In genomic region chr8:94645202-94645601, GRCm38 (mm10) we compare ENCODE assay signal across 28 mouse cellular contexts. TPM values are rescaled to one million over a fixed set of nuclear protein-coding genes. Genes with fewer than 3 reads are reported as not detected.
"Had no signal": no experiment of that assay in that cellular context is flagged by ENCODE, and none has a peak within 500 bp of the region (broad histone marks: within the 10 kb centered on the region; RNA-seq: fewer than 3 reads in every experiment).

No protein-coding gene starts in this region.

- H3K27ac ChIP-seq: embryonic facial prominence, embryonic 10.5 days; embryonic facial prominence, embryonic 12.5 days; embryonic facial prominence, embryonic 13.5 days; embryonic facial prominence, embryonic 15.5 days; forebrain, embryonic 10.5 days; forebrain, embryonic 12.5 days; forebrain, embryonic 13.5 days; forebrain, embryonic 15.5 days; gastrocnemius, adult 2 months; heart, adult 2 months had no signal

- H3K9me3 ChIP-seq: embryonic facial prominence, embryonic 10.5 days; embryonic facial prominence, embryonic 12.5 days; embryonic facial prominence, embryonic 13.5 days; embryonic facial prominence, embryonic 15.5 days; forebrain, embryonic 10.5 days; forebrain, embryonic 12.5 days; forebrain, embryonic 13.5 days; forebrain, embryonic 15.5 days had no signal

- H3K4me3 ChIP-seq: embryonic facial prominence, embryonic 10.5 days; embryonic facial prominence, embryonic 12.5 days; embryonic facial prominence, embryonic 13.5 days; embryonic facial prominence, embryonic 15.5 days; erythroblast, embryonic 14.5 days; forebrain, embryonic 10.5 days; forebrain, embryonic 12.5 days; forebrain, embryonic 13.5 days; forebrain, embryonic 15.5 days; gastrocnemius, adult 2 months; heart, adult 2 months had no signal

- H3K27me3 ChIP-seq: embryonic facial prominence, embryonic 12.5 days; embryonic facial prominence, embryonic 13.5 days; embryonic facial prominence, embryonic 15.5 days; forebrain, embryonic 12.5 days; forebrain, embryonic 13.5 days; forebrain, embryonic 15.5 days had no signal

- DNase-seq: cerebellum, adult 9-11 months; cerebellum, postnatal 10 days; cerebellum, postnatal 14 days; cerebellum, postnatal 25 days; cerebellum, postnatal 36 days; embryo, embryonic 11 days; forebrain, postnatal 0 days; gastrocnemius, adult 2 months; gastrocnemius, postnatal 10 days; gastrocnemius, postnatal 14 days; gastrocnemius, postnatal 25 days; gastrocnemius, postnatal 36 days; heart, adult 11 months; heart, adult 18-20 months; heart, adult 2 months had no signal

- H3K4me1 ChIP-seq: embryonic facial prominence, embryonic 10.5 days; embryonic facial prominence, embryonic 12.5 days; embryonic facial prominence, embryonic 13.5 days; embryonic facial prominence, embryonic 15.5 days; forebrain, embryonic 12.5 days; forebrain, embryonic 13.5 days; forebrain, embryonic 15.5 days had no signal

- ATAC-seq: forebrain, embryonic 13.5 days; forebrain, embryonic 14.5 days; forebrain, embryonic 15.5 days; forebrain, embryonic 16.5 days; forebrain, postnatal 0 days had no signal

- H3K9ac ChIP-seq: embryonic facial prominence, embryonic 12.5 days; embryonic facial prominence, embryonic 13.5 days; embryonic facial prominence, embryonic 15.5 days; forebrain, embryonic 12.5 days; forebrain, embryonic 13.5 days; forebrain, embryonic 15.5 days; forebrain, postnatal 0 days had no signal

RNA-seq across cellular contexts. Expression of gene Pllp, which starts 50.9 kb away (rescaled TPM):
- total RNA-seq: common myeloid progenitor, adult 5-6 weeks; granulocyte monocyte progenitor cell, adult 5-6 weeks had no signal
- polyA plus RNA-seq: erythroblast, embryonic 14.5 days had no signal
